Mouse (Mus musculus) T-cell, adult 66 days (primary cell): ENCODE data around the gene Cct8. TPM values are rescaled to one million over a fixed set of nuclear protein-coding genes. Genes with fewer than 3 reads are reported as not detected.

Experiments
- total RNA-seq, 2 experiments: library from RNA; stranded (reverse); gene quantifications; 3 replicates in 1 of 2; 4 replicates in 1 of 2; pipeline ENCODE4 v1.2.4; 2023

Gene Cct8
- total RNA-seq: 100 to 1,000 TPM; 195 to 198 TPM

DNA sequence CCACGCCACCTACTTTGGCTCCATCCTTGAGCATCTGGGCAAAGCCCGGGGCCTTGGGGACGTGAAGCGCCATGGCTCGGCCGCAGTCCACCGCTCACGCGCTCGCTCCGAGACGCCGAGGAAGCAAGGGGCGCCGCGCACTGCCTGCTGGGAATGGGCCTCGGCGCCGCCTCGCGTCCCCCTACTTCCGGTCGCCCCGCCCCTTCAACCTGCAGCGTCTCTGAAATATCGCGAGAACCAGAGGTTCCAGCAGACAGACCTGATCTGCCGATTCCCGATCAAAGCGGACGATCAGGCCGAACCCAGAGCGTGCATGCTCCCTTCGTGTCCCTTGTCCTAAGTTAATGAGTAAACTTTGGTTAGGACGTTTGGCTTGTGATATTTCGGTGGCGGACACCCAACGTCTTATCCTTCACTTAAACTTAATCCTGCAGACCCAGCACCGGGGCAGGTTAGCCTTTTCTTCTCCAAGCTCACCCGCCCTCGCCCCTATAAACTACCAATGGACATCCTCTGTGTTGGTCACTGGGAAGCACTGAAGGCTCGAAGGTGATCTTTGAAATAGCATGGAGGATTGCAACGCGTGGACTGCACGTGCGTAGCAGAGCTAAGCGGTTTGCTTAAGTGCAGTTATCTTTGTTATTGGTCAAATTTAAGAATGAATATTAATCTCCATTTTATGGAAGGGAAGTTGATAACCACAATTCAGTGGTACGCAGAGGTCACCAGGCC is at the start of gene Cct8:
Gene Cct8, minus strand, starts transcription at position 158 of the 732 bp plus-strand sequence.

DNA sequence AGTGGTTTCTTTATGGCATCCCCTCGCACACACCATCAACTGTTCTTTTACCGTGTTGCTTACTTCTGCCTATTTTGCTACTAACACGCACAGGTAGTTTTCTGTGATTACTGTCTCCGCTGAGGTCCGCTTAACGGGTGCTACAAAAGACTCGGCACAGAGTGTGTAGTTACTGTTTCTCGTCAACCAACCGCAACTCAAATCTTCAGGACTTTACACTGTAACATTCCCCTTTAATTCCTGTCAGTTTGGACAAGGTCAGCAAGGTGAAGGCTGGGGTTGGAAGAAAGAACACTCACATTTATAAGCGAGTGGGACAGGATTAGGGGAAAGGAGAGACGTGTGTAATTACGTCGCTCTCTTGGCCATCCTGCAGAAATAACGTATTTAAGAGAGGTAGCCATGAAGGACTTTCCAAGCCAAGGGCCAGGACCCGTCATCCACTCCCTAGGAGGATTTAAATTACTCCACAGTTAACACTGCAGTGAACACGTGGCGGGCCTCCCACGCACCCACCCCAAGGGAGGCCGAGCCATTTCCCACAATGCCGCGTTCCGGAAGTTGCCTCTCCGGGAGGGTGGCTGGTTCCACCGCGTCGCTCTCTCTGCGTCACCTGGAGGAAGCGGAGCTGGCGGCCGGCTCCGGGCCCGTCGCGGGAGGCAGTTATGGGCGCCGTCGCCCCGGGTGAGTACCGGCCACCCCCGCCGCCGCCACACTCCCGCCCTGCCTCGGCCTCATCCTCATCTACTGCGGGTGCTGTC is 41.1 kb downstream of the Cct8 start, which contains the start of gene Usp16:
Gene Usp16, plus strand, starts transcription at position 285 of the 761 bp plus-strand sequence.

DNA sequence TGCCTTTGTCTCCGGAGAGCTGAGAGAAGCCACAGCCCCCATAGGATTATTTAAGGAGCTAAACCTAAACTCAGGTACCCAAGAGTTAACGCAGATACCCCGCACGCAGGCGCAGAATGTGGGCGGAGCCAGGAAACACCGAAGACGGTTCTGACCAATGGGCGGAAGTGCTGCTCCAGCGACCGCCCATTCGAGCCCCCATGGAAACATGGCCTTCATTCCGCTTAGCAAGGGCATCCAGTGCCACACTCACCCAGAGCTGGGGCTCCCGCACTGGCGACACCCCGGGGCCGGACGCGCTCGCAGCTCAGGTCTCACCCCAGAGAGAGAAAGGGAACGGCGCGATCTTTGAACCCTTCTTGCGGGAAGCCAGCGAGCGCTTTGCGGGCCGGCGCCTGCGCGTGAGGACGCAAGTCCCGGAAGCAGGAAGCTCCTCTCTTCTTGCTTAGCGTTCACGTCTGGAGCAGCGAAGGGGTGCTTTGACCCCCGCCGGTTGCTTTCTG is 55.4 kb downstream of the Cct8 start, which contains the start of gene Rwdd2b:
Gene Rwdd2b, minus strand, starts transcription at position 390 of the 503 bp plus-strand sequence.

Other genes starting within 250 kb of the Cct8 start
- 10 to 100 TPM; 20.9 to 21.5 TPM for gene N6amt1, start 141.7 kb downstream of the Cct8 start, total RNA-seq
- 10 to 100 TPM; 48.7 to 53.6 TPM for gene Ltn1, start 63.3 kb downstream of the Cct8 start, total RNA-seq
- gene Rwdd2b, start 55.3 kb downstream of the Cct8 start, total RNA-seq: 1 to 10 TPM; 7.0 to 9.0 TPM
- 100 to 1,000 TPM; 108 to 137 TPM for gene Usp16, start 41.2 kb downstream of the Cct8 start, total RNA-seq
- gene Map3k7cl, start 57.5 kb upstream of the Cct8 start, total RNA-seq: not detected
- gene Bach1, start 203.1 kb upstream of the Cct8 start, total RNA-seq: 10 to 100 TPM; 29.5 to 30.3 TPM